Mouse (Mus musculus) gastrocnemius, adult 8-10 months (tissue): ENCODE data around the gene Siah1a. TPM values are rescaled to one million over a fixed set of nuclear protein-coding genes. Genes with fewer than 3 reads are reported as not detected.

Experiments
- DNase-seq, 2 experiments: peaks; one replicate each; pipeline ENCODE4 v3.0.0; 2022; ENCODE audit warnings: low spot score in 2 of 2
- total RNA-seq, 4 experiments: library from RNA; stranded (reverse); gene quantifications; 2 replicates each; pipeline ENCODE4 v1.2.4; 2022

The Siah1a gene
- 10 to 100 TPM; 10.4 to 14.5 (median 11.7) TPM for total RNA-seq

GRCm38 (mm10) chr8:86745221-86745934, at the start of gene Siah1a, which contains the start of gene Gm10638:
TSS of gene Siah1a (minus strand) at chr8:86745934.
TSS of gene Gm10638 (plus strand) at chr8:86745699.
- DNase-seq: peak; percentile 36 to 50

- no peak for DNase-seq
Measured at GRCm38 (mm10) chr8:86794716-86795115, 49.0 kb upstream of the Siah1a start.

GRCm38 (mm10) chr8:86791542-86791941, 45.8 kb upstream of the Siah1a start:
- DNase-seq: no peak

- DNase-seq: no peak
Measured at GRCm38 (mm10) chr8:86789576-86789975, 43.8 kb upstream of the Siah1a start.

GRCm38 (mm10) chr8:86787891-86788420, 42.2 kb upstream of the Siah1a start:
- peak; percentile 18 to 53 for DNase-seq

DNA sequence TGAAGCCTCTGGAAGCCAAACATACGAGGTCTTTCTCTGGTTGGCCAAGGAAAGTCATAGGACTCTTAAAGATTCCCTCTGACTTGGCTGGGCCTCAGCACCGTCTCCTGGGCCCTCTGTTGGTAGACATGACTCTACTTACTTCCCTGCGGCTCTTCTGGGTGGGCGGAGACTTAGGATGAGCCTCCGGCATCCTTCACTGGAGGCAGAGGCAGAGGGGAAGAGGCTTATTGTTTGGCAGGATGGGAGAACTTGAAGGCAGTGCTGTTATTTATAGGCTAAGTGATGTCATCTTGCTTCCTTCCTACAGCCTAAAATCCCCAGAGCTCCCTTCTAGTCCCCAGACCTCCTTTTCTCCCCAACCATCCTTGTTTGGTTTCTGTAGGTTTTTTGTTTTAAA, 40.8 kb upstream of the Siah1a start:
- no peak for DNase-seq

GRCm38 (mm10) chr8:86781094-86781493, 35.4 kb upstream of the Siah1a start:
- DNase-seq: no peak

GRCm38 (mm10) chr8:86779207-86779606, 33.5 kb upstream of the Siah1a start:
- no peak for DNase-seq

DNA sequence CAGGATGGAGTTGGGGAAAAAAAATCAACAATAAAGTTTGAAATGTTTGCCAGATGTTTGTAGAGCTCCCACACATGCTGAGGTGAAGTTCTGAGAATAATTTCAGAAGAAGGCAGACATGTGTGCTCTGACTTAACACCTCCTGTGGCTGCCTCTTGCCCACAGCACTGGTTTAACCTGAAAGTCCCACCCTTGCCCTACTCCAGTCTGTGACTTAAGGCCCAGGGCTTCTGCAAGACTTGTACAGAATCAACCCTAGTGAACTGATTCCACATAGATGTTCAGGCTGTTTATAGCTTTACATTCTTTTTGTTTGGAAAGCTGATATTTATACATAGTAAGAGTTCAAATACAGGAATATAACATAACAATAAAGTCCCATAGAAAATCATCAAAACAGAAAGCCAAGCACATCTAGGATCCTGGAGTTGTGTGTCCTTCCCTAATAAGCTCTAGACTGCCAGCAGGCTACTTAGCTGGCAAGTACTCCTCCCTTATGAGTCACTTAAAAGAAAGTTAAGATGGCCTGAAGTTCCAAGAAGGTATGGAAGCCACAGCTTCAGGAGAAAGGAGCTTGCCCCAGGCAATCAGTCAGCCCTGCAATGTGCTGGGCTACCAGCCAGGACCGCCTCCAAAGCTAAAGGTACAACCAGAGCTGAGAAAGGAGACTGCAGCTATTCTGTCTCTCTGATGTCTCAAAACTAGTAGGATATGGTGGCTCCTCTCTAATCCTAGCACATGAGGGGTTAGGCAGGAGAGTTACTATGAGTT, 24.4 kb upstream of the Siah1a start:
- no peak for DNase-seq

GRCm38 (mm10) chr8:86768499-86768898, 22.8 kb upstream of the Siah1a start:
- DNase-seq: peak; percentile 44

DNA sequence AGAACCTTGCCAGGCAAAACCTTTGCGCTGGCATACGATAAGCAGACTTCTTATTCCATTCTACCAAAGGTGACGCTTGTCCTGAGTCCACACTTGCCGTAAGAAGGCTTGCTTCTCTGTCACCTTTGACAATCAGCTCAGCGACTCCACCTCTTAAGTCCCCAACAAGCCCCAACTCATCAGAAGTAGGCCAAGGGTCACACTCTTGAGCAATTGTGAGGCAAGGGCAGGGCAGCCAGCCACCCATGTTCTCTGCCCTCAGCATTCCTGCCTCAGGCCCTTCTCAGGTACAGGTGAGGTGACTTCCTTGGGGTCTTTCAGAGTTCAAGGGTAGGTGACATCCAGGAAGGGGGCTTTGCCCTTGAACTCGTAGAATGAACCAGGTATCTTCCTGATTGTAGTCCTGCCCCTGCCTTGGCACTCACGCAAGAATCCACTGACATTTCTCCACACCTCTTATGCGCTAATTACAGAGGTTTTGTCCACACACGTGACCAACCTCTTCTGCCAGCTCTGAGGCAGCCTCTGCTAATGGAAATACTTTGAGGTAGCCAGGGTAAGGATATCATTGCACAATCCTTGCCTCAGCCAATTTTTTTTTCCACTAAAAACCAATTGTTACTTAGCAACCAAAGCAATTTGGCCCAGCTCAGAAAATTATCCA, 20.9 kb upstream of the Siah1a start:
- DNase-seq: no peak

- DNase-seq: no peak
Measured at GRCm38 (mm10) chr8:86765669-86766068, 19.9 kb upstream of the Siah1a start.

- no peak for DNase-seq
Measured at GRCm38 (mm10) chr8:86765155-86765554, 19.4 kb upstream of the Siah1a start.

GRCm38 (mm10) chr8:86762806-86763205, 17.1 kb upstream of the Siah1a start:
- DNase-seq: no peak

GRCm38 (mm10) chr8:86760746-86761145, 15.0 kb upstream of the Siah1a start:
- no peak for DNase-seq

DNA sequence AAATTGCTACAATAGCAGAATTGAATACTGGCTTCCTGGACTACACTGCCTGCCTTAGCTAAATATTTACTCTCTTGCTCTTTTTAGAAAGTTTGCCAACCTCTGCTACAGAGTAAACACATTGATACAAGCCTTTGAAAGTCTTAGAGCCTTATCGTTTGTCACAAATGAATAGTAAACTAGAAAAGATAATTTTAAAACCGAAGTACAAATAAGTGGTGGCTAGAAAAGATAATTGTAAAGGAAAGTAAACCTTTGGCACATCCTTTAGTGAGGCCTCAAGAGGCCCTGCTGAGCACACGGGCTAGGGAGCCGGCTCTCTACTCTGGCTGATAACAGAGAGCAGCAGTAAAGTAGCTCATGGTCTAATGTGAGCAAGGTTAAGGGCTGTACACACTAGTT, 13.4 kb upstream of the Siah1a start:
- no peak for DNase-seq

GRCm38 (mm10) chr8:86758651-86759050, 12.9 kb upstream of the Siah1a start:
- no peak for DNase-seq

- DNase-seq: peak in 1 of 2 experiments; percentile 20
Measured at GRCm38 (mm10) chr8:86756948-86757733, 11.4 kb upstream of the Siah1a start.

DNA sequence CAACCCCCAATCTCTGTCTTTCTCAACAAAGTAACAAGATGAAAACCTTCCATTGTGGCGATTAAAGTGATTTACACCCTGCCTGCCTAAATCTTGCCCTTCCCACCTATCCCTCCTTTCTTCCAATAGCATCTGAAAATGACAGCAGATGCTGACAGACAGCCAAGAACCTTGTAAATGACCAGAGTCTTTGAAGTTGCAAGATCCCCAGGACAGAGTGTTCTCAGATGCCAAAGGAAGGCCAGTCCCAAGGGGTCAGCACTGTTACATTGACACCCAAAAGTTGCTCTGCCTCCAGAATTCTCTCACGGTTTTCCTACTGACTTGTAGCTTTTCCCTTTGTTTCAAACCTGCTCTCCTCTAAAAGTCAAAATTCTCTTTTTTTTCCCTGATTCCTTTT, 4.1 kb upstream of the Siah1a start:
- DNase-seq: no peak

DNA sequence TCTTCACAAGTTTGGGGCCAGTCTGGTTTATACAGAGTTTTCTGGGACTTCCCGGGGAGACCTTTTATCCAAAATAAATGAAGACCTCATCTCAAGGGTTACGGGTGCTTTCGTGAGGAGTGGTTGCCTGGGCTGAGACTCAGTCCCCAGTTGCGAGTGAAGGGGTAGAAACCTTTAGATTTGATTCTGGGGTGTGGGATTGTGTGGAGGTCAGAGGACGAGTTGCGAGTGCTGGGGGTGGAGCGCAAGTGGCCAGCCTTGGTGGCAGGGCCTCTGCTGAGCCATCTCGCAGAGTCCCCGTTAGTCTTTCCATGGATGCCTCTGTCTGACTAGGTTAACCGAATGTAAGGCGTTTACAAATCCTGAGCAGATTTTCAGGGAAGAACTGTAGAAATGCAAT, 777 bp upstream of the Siah1a start:
- DNase-seq: no peak

GRCm38 (mm10) chr8:86745935-86746441, 254 bp upstream of the Siah1a start:
- peak; percentile 91 to 93 for DNase-seq
